Mouse (Mus musculus) lung, postnatal 0 days (tissue): ENCODE measurements around the gene Ckap5. TPM values are rescaled to one million over a fixed set of nuclear protein-coding genes. Genes with fewer than 3 reads are reported as not detected.
"Not testable (repeated sequence)": the region's sequence is repeated elsewhere in the genome, so short reads cannot be mapped to it uniquely, and the experiment has no call there.

Source experiments
- ATAC-seq: fragments of 200-750 bp; cut with Nextera tagmentation; 2 replicates; pipeline ENCODE4 v1.8.0; 2017; ENCODE audit warnings: moderate library complexity
- DNase-seq: peaks from one replicate; pipeline ENCODE4 v3.0.0-alpha.2; 2016; ENCODE audit warnings: low spot score
- H3K27ac ChIP-seq: fragments of 300-500 bp; sonication (generic); 2 replicates; pipeline ENCODE4 v1.5.1; 2014; ENCODE audit warnings: antibody characterized with exemption, mild to moderate bottlenecking, low read length, mixed read lengths
- H3K27me3 ChIP-seq: fragments of 300-500 bp; sonication (generic); replicated peaks from 2 replicates; pipeline ENCODE4 v1.6.1; 2014; ENCODE audit warnings: low read length, mixed read lengths; ENCODE audit not compliant: insufficient read depth
- H3K36me3 ChIP-seq: fragments of 300-500 bp; sonication (generic); 2 replicates; pipeline ENCODE4 v1.6.1; 2014; ENCODE audit warnings: low read length, mixed read lengths; ENCODE audit not compliant: insufficient read depth
- H3K4me1 ChIP-seq: fragments of 300-500 bp; sonication (generic); 2 replicates; pipeline ENCODE4 v1.6.1; 2014; ENCODE audit warnings: antibody characterized with exemption, low read depth, low read length, mixed read lengths; ENCODE audit not compliant: insufficient read depth
- H3K4me2 ChIP-seq: fragments of 300-500 bp; sonication (generic); replicated peaks from 2 replicates; pipeline ENCODE4 v1.6.1; 2014; ENCODE audit warnings: low read depth, mild to moderate bottlenecking, low read length, moderate library complexity, mixed read lengths
- H3K4me3 ChIP-seq: fragments of 300-500 bp; sonication (generic); 2 replicates; pipeline ENCODE4 v1.5.1; 2014; ENCODE audit warnings: low read depth, low read length
- H3K9ac ChIP-seq: fragments of 300-500 bp; sonication (generic); replicated peaks from 2 replicates; pipeline ENCODE4 v1.6.1; 2014; ENCODE audit warnings: low read depth, mild to moderate bottlenecking
- H3K9me3 ChIP-seq: fragments of 300-500 bp; sonication (generic); 2 replicates; pipeline ENCODE4 v1.6.1; 2016; ENCODE audit warnings: low read length, mixed read lengths
- CTCF ChIP-seq: IDR thresholded peaks from 2 replicates; pipeline ENCODE4 v1.5.1; 2016; ENCODE audit warnings: antibody characterized with exemption, mild to moderate bottlenecking
- EP300 ChIP-seq: IDR thresholded peaks from 2 replicates; pipeline ENCODE4 v1.6.1; 2016; ENCODE audit warnings: antibody characterized with exemption, mild to moderate bottlenecking, control low read depth
- WGBS: fragments of 180-500 bp; shearing (Covaris S2); extraction: QIAGEN DNeasy Blood & Tissue Kit; methylation state at CpG from one replicate; pipeline ENCODE4 v1.1.7; 2014; 5-methylcytosine and 5-hydroxymethylcytosine counted together
- polyA plus RNA-seq: library from polyadenylated mRNA; unstranded; fragments of >200 nt; fragmentation: Nextera tagmentation; extraction: Ambion mirVana; gene quantifications from 2 replicates; pipeline ENCODE4 v1.2.1, GENCODE M21; 2015

Gene Ckap5
- polyA plus RNA-seq, 1 experiment from 2014 or later: 25.9 TPM

DNA sequence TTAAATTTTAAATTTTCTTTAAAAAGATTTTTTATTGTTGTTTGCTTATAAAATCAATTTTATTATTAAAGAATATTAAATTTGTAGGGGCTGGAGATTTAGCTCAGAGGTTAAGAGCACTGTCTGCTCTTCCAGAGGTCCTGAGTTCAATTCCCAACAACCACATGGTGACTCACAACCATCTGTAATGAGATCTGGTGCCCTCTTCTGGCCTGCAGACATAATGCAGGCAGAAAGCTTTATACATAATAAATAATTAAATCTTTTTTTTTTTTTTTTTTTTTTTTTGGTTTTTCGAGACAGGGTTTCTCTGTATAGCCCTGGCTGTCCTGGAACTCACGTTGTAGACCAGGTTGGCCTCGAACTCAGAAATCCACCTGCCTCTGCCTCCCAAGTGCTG lies 39.3 kb upstream of the Ckap5 start:
- H3K4me2 ChIP-seq, H3K4me1 ChIP-seq, H3K4me3 ChIP-seq, ATAC-seq, DNase-seq, H3K27me3 ChIP-seq, H3K9ac ChIP-seq, H3K27ac ChIP-seq, H3K9me3 ChIP-seq: not testable (repeated sequence)
- TF ChIP-seq CTCF: peak; percentile 57
- WGBS: 70% methylated on average over 1 of the region's 3 CpGs
- H3K36me3 ChIP-seq: peaks cover 73% of the 10 kb centered on the region

DNA sequence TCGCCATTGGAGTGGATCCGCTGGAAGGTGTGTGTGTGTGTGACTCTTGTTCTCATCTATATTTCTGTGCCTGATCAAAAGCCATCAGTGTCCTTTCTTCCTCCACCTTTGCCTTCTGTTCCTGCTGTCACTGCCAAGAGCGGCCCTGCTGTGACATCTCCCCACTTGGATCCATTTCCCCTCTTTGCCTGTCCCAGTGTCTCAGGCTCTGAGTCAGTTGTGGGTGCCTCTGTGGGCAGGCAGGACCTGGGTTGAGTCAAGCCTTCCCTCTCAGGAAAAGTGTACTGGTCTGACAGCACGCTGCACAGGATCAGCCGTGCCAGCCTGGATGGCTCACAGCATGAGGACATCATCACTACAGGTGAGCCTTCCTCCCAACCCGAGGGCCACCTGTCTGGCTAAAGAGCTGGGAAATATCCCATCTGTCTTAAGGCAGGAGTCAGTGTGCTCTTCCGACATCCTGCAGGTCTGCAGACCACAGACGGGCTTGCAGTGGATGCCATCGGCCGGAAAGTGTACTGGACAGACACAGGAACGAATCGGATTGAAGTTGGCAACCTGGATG lies 34.4 kb upstream of the Ckap5 start:
- DNase-seq (no peak), ATAC-seq (no peak)
- WGBS: 94% methylated on average over 12 of the region's 12 CpGs
- no peak overlapping the region for H3K4me3 ChIP-seq
- H3K27ac ChIP-seq: no peak overlapping the region
- peaks cover 79% of the 10 kb centered on the region for H3K36me3 ChIP-seq
- no peaks in the 10 kb centered on the region for H3K9me3 ChIP-seq
- H3K9ac ChIP-seq: no peak overlapping the region
- H3K27me3 ChIP-seq: no peaks in the 10 kb centered on the region
- H3K4me1 ChIP-seq: no peaks in the 10 kb centered on the region
- TF ChIP-seq EP300 (no peak), CTCF (no peak)
- H3K4me2 ChIP-seq: no peak overlapping the region

DNA sequence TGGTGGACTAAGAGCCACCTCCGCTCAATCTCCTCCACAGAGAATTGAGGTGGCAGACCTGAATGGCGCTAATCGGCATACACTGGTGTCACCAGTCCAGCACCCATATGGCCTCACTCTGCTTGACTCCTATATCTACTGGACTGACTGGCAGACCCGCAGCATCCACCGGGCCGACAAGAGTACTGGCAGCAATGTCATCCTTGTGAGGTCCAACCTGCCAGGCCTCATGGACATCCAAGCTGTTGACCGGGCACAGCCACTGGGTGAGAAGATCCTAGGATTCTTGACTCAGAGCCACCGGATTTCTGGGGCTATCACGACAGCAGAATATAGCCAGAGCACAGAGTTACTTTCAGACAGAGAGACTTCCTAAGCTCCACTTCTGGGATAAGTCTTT lies 32.6 kb upstream of the Ckap5 start:
- H3K36me3 ChIP-seq: peaks cover 84% of the 10 kb centered on the region
- H3K27me3 ChIP-seq: no peaks in the 10 kb centered on the region
- no peak overlapping the region for H3K4me2 ChIP-seq
- TF ChIP-seq CTCF (no peak), EP300 (no peak)
- WGBS: 97% methylated on average over 9 of the region's 9 CpGs
- ATAC-seq (no peak), DNase-seq (no peak)
- no peaks in the 10 kb centered on the region for H3K4me1 ChIP-seq
- no peak overlapping the region for H3K4me3 ChIP-seq
- H3K9ac ChIP-seq: no peak overlapping the region
- H3K27ac ChIP-seq: no peak overlapping the region
- no peaks in the 10 kb centered on the region for H3K9me3 ChIP-seq

DNA sequence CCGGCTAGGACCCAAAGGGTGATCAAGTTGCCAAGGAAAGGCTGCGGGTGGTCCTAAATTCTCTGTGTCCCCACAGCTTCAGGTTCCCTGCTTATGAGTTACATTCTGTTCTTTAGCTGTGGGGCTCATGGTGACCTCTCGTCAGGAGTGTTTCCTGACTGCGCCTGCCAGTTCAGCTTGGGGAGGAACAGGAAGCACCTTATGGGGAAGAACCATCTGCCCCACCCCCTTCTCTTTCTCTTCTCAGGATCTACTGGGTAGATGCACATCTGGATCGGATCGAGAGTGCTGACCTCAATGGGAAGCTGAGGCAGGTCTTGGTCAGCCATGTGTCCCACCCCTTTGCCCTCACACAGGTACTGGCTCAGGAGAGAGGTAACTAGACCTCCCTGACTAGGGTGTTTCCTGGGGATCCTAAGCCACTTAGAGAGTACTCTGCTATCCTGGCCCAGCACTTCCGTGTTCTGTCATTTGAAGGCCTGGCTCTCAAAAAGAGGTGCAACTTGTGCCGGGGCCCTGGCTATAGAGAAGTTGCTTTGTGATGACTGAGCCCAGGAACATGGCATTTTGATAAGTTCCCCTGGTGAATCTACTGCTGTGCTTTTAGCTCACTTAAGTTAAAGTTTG lies 28.4 kb upstream of the Ckap5 start:
- Histone ChIP-seq H3K27ac (no peak overlapping the region), H3K4me3 (no peak overlapping the region), H3K9me3 (no peaks in the 10 kb centered on the region), H3K4me2 (no peak overlapping the region), H3K4me1 (no peaks in the 10 kb centered on the region), H3K36me3 (peaks cover 72% of the 10 kb centered on the region), H3K27me3 (no peaks in the 10 kb centered on the region), H3K9ac (no peak overlapping the region)
- TF ChIP-seq EP300: no peak
- WGBS: 80% methylated on average over 8 of the region's 8 CpGs
- ATAC-seq (no peak), DNase-seq (peak; percentile 30)

DNA sequence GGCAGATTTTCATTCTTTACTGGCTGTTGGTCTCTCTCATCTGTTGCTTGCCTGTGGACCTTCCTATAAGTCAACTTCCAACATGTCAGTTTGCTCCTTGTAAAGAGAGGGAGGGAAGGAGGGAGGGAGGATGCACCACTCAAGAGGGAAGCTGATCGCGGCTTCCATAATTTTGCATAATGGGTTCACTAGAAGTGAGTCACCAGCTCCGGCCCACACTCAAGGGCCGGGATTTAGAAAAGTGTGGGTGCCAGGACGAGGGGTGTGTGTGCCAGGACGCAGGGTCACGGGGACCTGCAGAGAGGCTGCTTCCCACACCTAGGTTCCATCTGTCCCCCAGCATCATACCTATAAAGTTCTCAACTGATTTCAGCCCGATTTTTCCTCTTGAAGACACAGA lies 18.5 kb upstream of the Ckap5 start:
- H3K9me3 ChIP-seq: no peaks in the 10 kb centered on the region
- H3K4me2 ChIP-seq: no peak overlapping the region
- no peak for ATAC-seq
- H3K9ac ChIP-seq: no peak overlapping the region
- TF ChIP-seq EP300: no peak
- no peak for TF ChIP-seq CTCF
- no peak for DNase-seq
- H3K36me3 ChIP-seq: peaks cover 45% of the 10 kb centered on the region; the same call in 1 of the 2 replicates
- WGBS: 91% methylated on average over 8 of the region's 8 CpGs
- H3K27me3 ChIP-seq: no peaks in the 10 kb centered on the region
- H3K4me1 ChIP-seq: no peaks in the 10 kb centered on the region
- H3K27ac ChIP-seq: no peak overlapping the region
- no peak overlapping the region for H3K4me3 ChIP-seq

- Histone ChIP-seq H3K4me3 (no peak overlapping the region), H3K4me2 (no peak overlapping the region), H3K27ac (peak overlapping the region; percentile 62), H3K9ac (no peak overlapping the region), H3K36me3 (no peaks in the 10 kb centered on the region), H3K9me3 (no peaks in the 10 kb centered on the region), H3K27me3 (no peaks in the 10 kb centered on the region), H3K4me1 (peaks cover 5% of the 10 kb centered on the region; the same call in 1 of the 2 replicates)
- peak; percentile 91 for ATAC-seq
- no peak for TF ChIP-seq EP300
- TF ChIP-seq CTCF: peak; percentile 34
- 9% methylated on average over 2 of the region's 2 CpGs for WGBS
- peak; percentile 85 for DNase-seq
Measured at GRCm38 (mm10) chr2:91517186-91517585, 9.4 kb upstream of the Ckap5 start.

GRCm38 (mm10) chr2:91527147-91527486 lies 555 bp downstream of the Ckap5 start:
- no peaks in the 10 kb centered on the region for H3K9me3 ChIP-seq
- 0% methylated on average over 15 of the region's 15 CpGs for WGBS
- 0 out of 2 replicates have a peak, but pooled peaks cover 3% of the 10 kb centered on the region for H3K4me1 ChIP-seq
- H3K27me3 ChIP-seq: no peaks in the 10 kb centered on the region
- ATAC-seq: peak; percentile 63
- H3K4me2 ChIP-seq: peak overlapping the region; percentile 77
- no peaks in the 10 kb centered on the region for H3K36me3 ChIP-seq
- peak overlapping the region; percentile 96 for H3K4me3 ChIP-seq
- TF ChIP-seq CTCF (no peak), EP300 (no peak)
- peak overlapping the region; percentile 89 for H3K9ac ChIP-seq
- H3K27ac ChIP-seq: peak overlapping the region; percentile 75
- DNase-seq: peak; percentile 28
